Mouse (Mus musculus): ENCODE results near the gene Tubgcp3.
"Not testable (repeated sequence)": the region's sequence is repeated elsewhere in the genome, so short reads cannot be mapped to it uniquely, and the experiment has no call there.

Tubgcp3 gene

GRCm38 (mm10) chr8:12641527-12641926, 30.5 kb downstream of the Tubgcp3 start:
- no peak for DNase-seq (ENCODE audit: low spot score)

GRCm38 (mm10) chr8:12638446-12638845, 33.6 kb downstream of the Tubgcp3 start:
- no peak for DNase-seq (ENCODE audit: low spot score)

GRCm38 (mm10) chr8:12635366-12635765, 36.7 kb downstream of the Tubgcp3 start:
- no peak for DNase-seq (ENCODE audit: low spot score)

- DNase-seq (ENCODE audit: low spot score) = peak; percentile 26
These were observed 43.0 kb downstream of the Tubgcp3 start for GRCm38 (mm10) chr8:12629079-12629478.

- no peak for DNase-seq (ENCODE audit: low spot score)
These were observed 46.2 kb downstream of the Tubgcp3 start for GRCm38 (mm10) chr8:12625890-12626289.

GRCm38 (mm10) chr8:12621550-12622222, 50.4 kb downstream of the Tubgcp3 start:
- DNase-seq (ENCODE audit: low spot score) = no peak

- DNase-seq (ENCODE audit: low spot score) = not testable (repeated sequence)
These were observed 54.7 kb downstream of the Tubgcp3 start for GRCm38 (mm10) chr8:12617369-12617768.

GRCm38 (mm10) chr8:12613201-12613600, 58.8 kb downstream of the Tubgcp3 start:
- DNase-seq (ENCODE audit: low spot score) = no peak

- peak; percentile 20 for DNase-seq (ENCODE audit: low spot score)
These were observed 62.1 kb downstream of the Tubgcp3 start for GRCm38 (mm10) chr8:12609752-12610449.

GRCm38 (mm10) chr8:12608810-12609209, 63.2 kb downstream of the Tubgcp3 start:
- no peak for DNase-seq (ENCODE audit: low spot score)

- DNase-seq (ENCODE audit: low spot score) = peak; percentile 53
These were observed 64.8 kb downstream of the Tubgcp3 start for GRCm38 (mm10) chr8:12607223-12607622.

GRCm38 (mm10) chr8:12583785-12584184, 88.3 kb downstream of the Tubgcp3 start:
- DNase-seq (ENCODE audit: low spot score) = no peak

GRCm38 (mm10) chr8:12579339-12579999, 92.6 kb downstream of the Tubgcp3 start:
- not testable (repeated sequence) for DNase-seq (ENCODE audit: low spot score)

GRCm38 (mm10) chr8:12576739-12577138, 95.3 kb downstream of the Tubgcp3 start:
- no peak for DNase-seq (ENCODE audit: low spot score)

GRCm38 (mm10) chr8:12576003-12576402, 96.0 kb downstream of the Tubgcp3 start:
- no peak for DNase-seq (ENCODE audit: low spot score)

GRCm38 (mm10) chr8:12572814-12573534, 99.1 kb downstream of the Tubgcp3 start, which contains the start of gene Spaca7:
Spaca7 (plus strand) TSS chr8:12573029.
- no peak for DNase-seq (ENCODE audit: low spot score)

GRCm38 (mm10) chr8:12566509-12566908, 105.5 kb downstream of the Tubgcp3 start:
- no peak for DNase-seq (ENCODE audit: low spot score)

- no peak for DNase-seq (ENCODE audit: low spot score)
These were observed 106.6 kb downstream of the Tubgcp3 start for GRCm38 (mm10) chr8:12565488-12565887.

GRCm38 (mm10) chr8:12564307-12564706, 107.7 kb downstream of the Tubgcp3 start:
- peak; percentile 13 for DNase-seq (ENCODE audit: low spot score)

Data from MN1 (cell line).